10 mouse cellular contexts compared by ENCODE assay signal in the genomic region with DNA sequence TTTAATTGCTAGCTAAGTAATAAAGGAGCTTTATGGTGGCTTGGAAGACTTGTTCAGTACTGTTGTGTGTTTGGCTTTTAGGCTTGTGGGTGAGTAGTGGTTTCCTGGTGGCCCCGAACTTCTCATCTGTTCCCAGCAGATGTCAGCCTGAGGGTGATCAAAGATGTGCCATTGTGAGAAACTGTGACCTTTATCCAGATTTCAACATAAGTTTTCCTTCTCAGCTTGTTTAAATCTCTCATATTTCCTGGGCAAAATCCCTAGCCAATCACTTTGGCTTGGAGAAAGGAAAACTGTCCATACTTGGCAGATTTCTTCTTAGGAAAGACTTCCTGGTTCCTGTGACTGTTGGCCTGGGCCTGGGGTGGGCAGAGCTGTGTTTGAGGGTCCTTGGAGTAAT. TPM values are rescaled to one million over a fixed set of nuclear protein-coding genes. Genes with fewer than 3 reads are reported as not detected.
DNase-seq lines count a peak whose midpoint lies in the region; ATAC-seq and TF ChIP-seq lines count a peak whose summit lies in the region.
"Had no signal": no experiment of that assay in that cellular context is flagged by ENCODE, and none has a peak within 500 bp of the region (broad histone marks: within the 10 kb centered on the region; RNA-seq: fewer than 3 reads in every experiment).

No protein-coding gene starts in this region.

- H3K9me3 ChIP-seq in lung, postnatal 0 days (ENCODE audit: low read length): no peaks in the 10 kb centered on the region
- H3K9me3 ChIP-seq in intestine, embryonic 14.5 days (ENCODE audit: control insufficient read depth, low read length): no peaks in the 10 kb centered on the region
- H3K9me3 ChIP-seq: limb, embryonic 10.5 days had no signal

- 0 out of 2 replicates have a peak overlapping the region, but pooled peaks have one; percentile 8 for H3K27ac ChIP-seq in cerebellum, adult 2 months (ENCODE audit: insufficient read depth, low read length)
- peak overlapping the region; percentile 78 for H3K27ac ChIP-seq in lung, postnatal 0 days (ENCODE audit: low read length)
- H3K27ac ChIP-seq in intestine, embryonic 14.5 days (ENCODE audit: low read depth): 0 out of 2 replicates have a peak overlapping the region, but pooled peaks have one; percentile 39
- H3K27ac ChIP-seq: limb, embryonic 10.5 days had no signal

- no peak overlapping the region for H3K4me2 ChIP-seq in lung, postnatal 0 days (replicated peaks; ENCODE audit: low read depth, low read length)
- no peak overlapping the region for H3K4me2 ChIP-seq in intestine, embryonic 14.5 days (ENCODE audit: low read length)

- no peaks in the 10 kb centered on the region for H3K27me3 ChIP-seq in cerebellum, adult 2 months (ENCODE audit: control insufficient read depth, insufficient read depth, low read length)
- no peaks in the 10 kb centered on the region for H3K27me3 ChIP-seq in lung, postnatal 0 days (replicated peaks; ENCODE audit: insufficient read depth, low read length)
- no peaks in the 10 kb centered on the region for H3K27me3 ChIP-seq in intestine, embryonic 14.5 days (replicated peaks; ENCODE audit: control insufficient read depth, insufficient read depth, low read length)

- no peak overlapping the region for H3K9ac ChIP-seq in lung, postnatal 0 days (replicated peaks; ENCODE audit: low read depth)
- no peak overlapping the region for H3K9ac ChIP-seq in intestine, embryonic 14.5 days (ENCODE audit: low read length)

- TF ChIP-seq CTCF in cerebellum, adult 2 months (IDR thresholded peaks at IDR 0.05; ENCODE audit: borderline replicate concordance, insufficient read depth, low read depth, low read length): no peak
- no peak for TF ChIP-seq CTCF in lung, postnatal 0 days (IDR thresholded peaks at IDR 0.05)

- no peak for DNase-seq in cerebellum, adult 2 months
- DNase-seq in cerebellum, adult 9-10 months: no peak
- DNase-seq in lung, postnatal 0 days (ENCODE audit: low spot score): peak; percentile 76
- DNase-seq in lung, adult 18-20 months: no peak
- peak; percentile 45 for DNase-seq in intestine, embryonic 14.5 days (ENCODE audit: low spot score)
- DNase-seq in testis, postnatal 10 days (ENCODE audit: low spot score): peak; percentile 19
- no peak for DNase-seq in left cerebral cortex, adult 11 months (ENCODE audit: low spot score)
- no peak for DNase-seq in cerebellum, adult 18-20 months

- TF ChIP-seq EP300 in lung, postnatal 0 days (IDR thresholded peaks at IDR 0.05): peak; percentile 57

- WGBS in cerebellum, adult 2 months: 44% methylated on average over 1 of the region's 1 CpGs
- 35% methylated on average over 1 of the region's 1 CpGs for WGBS in lung, postnatal 0 days
- 57% methylated on average over 1 of the region's 1 CpGs for WGBS in intestine, embryonic 14.5 days

- no peaks in the 10 kb centered on the region for H3K36me3 ChIP-seq in lung, postnatal 0 days (ENCODE audit: insufficient read depth, low read length)
- H3K36me3 ChIP-seq in intestine, embryonic 14.5 days (ENCODE audit: control insufficient read depth, insufficient read depth, low read length): no peaks in the 10 kb centered on the region
- H3K36me3 ChIP-seq: limb, embryonic 10.5 days had no signal

- H3K4me1 ChIP-seq in cerebellum, adult 2 months (ENCODE audit: control insufficient read depth, insufficient read depth, low read length): peaks cover 12% of the 10 kb centered on the region; the same call in 1 of the 2 replicates
- peaks cover 17% of the 10 kb centered on the region; the same call in 1 of the 2 replicates for H3K4me1 ChIP-seq in lung, postnatal 0 days (ENCODE audit: insufficient read depth, low read depth, low read length)
- H3K4me1 ChIP-seq in intestine, embryonic 14.5 days (replicated peaks; ENCODE audit: control insufficient read depth, insufficient read depth, low read length): no peaks in the 10 kb centered on the region
- H3K4me1 ChIP-seq: limb, embryonic 10.5 days had no signal

- ATAC-seq in lung, postnatal 0 days: peak; percentile 65
- no peak for ATAC-seq in intestine, embryonic 14.5 days (replicated peaks; ENCODE audit: low FRiP score, low TSS enrichment, low read depth)

- H3K4me3 ChIP-seq in cerebellum, adult 2 months (replicated peaks; ENCODE audit: insufficient read depth, low read depth, low read length): no peak overlapping the region
- no peak overlapping the region for H3K4me3 ChIP-seq in lung, postnatal 0 days (ENCODE audit: low read depth, low read length)
- H3K4me3 ChIP-seq in intestine, embryonic 14.5 days (ENCODE audit: low read depth, low read length): no peak overlapping the region
- H3K4me3 ChIP-seq: limb, embryonic 10.5 days; myocyte had no signal

- TF ChIP-seq POLR2A in cerebellum, adult 2 months (IDR thresholded peaks at IDR 0.05; ENCODE audit: borderline replicate concordance, insufficient read depth, low read length): no peak

RNA-seq across cellular contexts. Expression of gene Dgkd, which starts 37.9 kb away (rescaled TPM):
- polyA plus RNA-seq in cerebellum, adult 2 months (2012; rRNA removed): 109 and 126 TPM in 2 replicates
- 24.3 and 25.5 TPM in 2 replicates for polyA plus RNA-seq in lung, postnatal 0 days (2015; fragmentation: Nextera tagmentation; extraction: Ambion mirVana)
- polyA plus RNA-seq in intestine, embryonic 14.5 days (2014; fragmentation: Nextera tagmentation; extraction: Ambion mirVana): 38.4 and 38.6 TPM in 2 replicates

Comparison
In these comparisons a context has a peak if more than half of its experiments do, and no peak if none do; other contexts are left out.
1. DNase-seq: peak in lung, postnatal 0 days (single experiment), intestine, embryonic 14.5 days (single experiment) and testis, postnatal 10 days (single experiment); none in cerebellum, adult 2 months (0 of 2), cerebellum, adult 9-10 months (single experiment), lung, adult 18-20 months (0 of 2), left cerebral cortex, adult 11 months (single experiment) and cerebellum, adult 18-20 months (0 of 2).
2. H3K27ac ChIP-seq: peak in every context shown above with its lines; median percentile 78 in lung, postnatal 0 days; 39 in intestine, embryonic 14.5 days; 8 in cerebellum, adult 2 months.